19 mouse cellular contexts compared by ENCODE assay signal in the genomic region with DNA sequence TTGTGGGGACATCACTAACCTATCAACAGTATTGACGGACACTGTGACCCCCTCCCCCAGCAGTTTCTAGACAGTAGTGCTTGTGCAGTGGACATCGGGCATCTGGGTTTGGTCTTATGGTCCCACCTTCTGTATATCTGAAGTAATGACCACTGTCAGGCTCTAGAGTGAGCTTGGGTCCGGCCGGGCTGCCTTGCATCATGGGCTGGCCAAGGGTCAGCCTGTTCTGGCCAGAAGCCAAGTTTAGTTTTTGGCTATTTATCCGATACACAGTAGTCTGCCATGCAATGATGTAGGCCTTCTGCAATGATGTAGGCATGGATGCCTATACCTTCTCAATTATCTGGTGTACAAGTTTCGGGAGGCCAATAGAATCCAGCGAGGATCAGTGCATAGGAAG.
"Had no signal": no experiment of that assay in that cellular context is flagged by ENCODE, and none has a peak within 500 bp of the region (broad histone marks: within the 10 kb centered on the region; RNA-seq: fewer than 3 reads in every experiment).

No protein-coding gene starts in this region.

- H3K27me3 ChIP-seq: liver, embryonic 15.5 days; lung, embryonic 15.5 days; midbrain, embryonic 12.5 days; neural tube, embryonic 13.5 days; neural tube, embryonic 15.5 days had no signal

- H3K27ac ChIP-seq: liver, embryonic 15.5 days; lung, embryonic 15.5 days; midbrain, embryonic 10.5 days; midbrain, embryonic 12.5 days; neural tube, embryonic 13.5 days; neural tube, embryonic 15.5 days had no signal

- H3K36me3 ChIP-seq: liver, embryonic 15.5 days; lung, embryonic 15.5 days; midbrain, embryonic 10.5 days; midbrain, embryonic 12.5 days; neural tube, embryonic 13.5 days; neural tube, embryonic 15.5 days had no signal

- DNase-seq: lung, postnatal 4 days; midbrain, embryonic 14.5 days; retina, postnatal 1 day; right cerebral cortex, adult 18-20 months; right cerebral cortex, postnatal 25 days; right cerebral cortex, postnatal 4 days; spleen, adult 18-20 months; thymus, adult 18-20 months; thymus, postnatal 14 days; thymus, postnatal 36 days had no signal

- H3K4me2 ChIP-seq: liver, embryonic 15.5 days; lung, embryonic 15.5 days; midbrain, embryonic 12.5 days; neural tube, embryonic 13.5 days; neural tube, embryonic 15.5 days had no signal

- H3K4me1 ChIP-seq: liver, embryonic 15.5 days; lung, embryonic 15.5 days; midbrain, embryonic 12.5 days; neural tube, embryonic 13.5 days; neural tube, embryonic 15.5 days had no signal

- ATAC-seq: lung, postnatal 0 days; midbrain, embryonic 16.5 days had no signal

- H3K4me3 ChIP-seq: liver, embryonic 15.5 days; lung, embryonic 15.5 days; midbrain, embryonic 10.5 days; midbrain, embryonic 12.5 days; myocyte; neural tube, embryonic 13.5 days; neural tube, embryonic 15.5 days had no signal

- H3K9me3 ChIP-seq: liver, embryonic 15.5 days; lung, embryonic 15.5 days had no signal

- H3K9ac ChIP-seq: liver, embryonic 15.5 days; lung, embryonic 15.5 days; midbrain, embryonic 12.5 days; neural tube, embryonic 13.5 days; neural tube, embryonic 15.5 days had no signal
